Mouse (Mus musculus): ENCODE data around the gene Epor.

Gene Epor

GRCm38 (mm10) chr9:21935466-21936131, 27.7 kb downstream of the Epor start:
- DNase-seq, result no peak

- DNase-seq, result no peak
Measured at GRCm38 (mm10) chr9:21934021-21934420, 29.3 kb downstream of the Epor start.

- no peak for DNase-seq
Measured at GRCm38 (mm10) chr9:21932445-21933137, 30.7 kb downstream of the Epor start.

- no peak for DNase-seq
Measured at GRCm38 (mm10) chr9:21932006-21932405, 31.3 kb downstream of the Epor start.

- no peak for DNase-seq
Measured at GRCm38 (mm10) chr9:21929208-21929607, 34.1 kb downstream of the Epor start.

GRCm38 (mm10) chr9:21927208-21927753, 36.0 kb downstream of the Epor start, which contains the start of the genes Ccdc159 and Tmem205:
Gene Ccdc159, plus strand, starts transcription at chr9:21927471.
Gene Tmem205, minus strand, starts transcription at chr9:21927556.
- DNase-seq, result peak; percentile 12

- DNase-seq, result no peak
Measured at GRCm38 (mm10) chr9:21926784-21927183, 36.5 kb downstream of the Epor start.

- DNase-seq, result no peak
Measured at GRCm38 (mm10) chr9:21926155-21926554, 37.2 kb downstream of the Epor start.

GRCm38 (mm10) chr9:21925506-21925905, 37.8 kb downstream of the Epor start:
- DNase-seq, result no peak

GRCm38 (mm10) chr9:21925034-21925433, 38.3 kb downstream of the Epor start:
- DNase-seq, result no peak

GRCm38 (mm10) chr9:21924099-21924493, 39.2 kb downstream of the Epor start:
- no peak for DNase-seq

- DNase-seq, result no peak
Measured at GRCm38 (mm10) chr9:21923490-21924098, 39.7 kb downstream of the Epor start.

- DNase-seq, result no peak
Measured at GRCm38 (mm10) chr9:21923036-21923435, 40.3 kb downstream of the Epor start.

- no peak for DNase-seq
Measured at GRCm38 (mm10) chr9:21918692-21919384, 44.5 kb downstream of the Epor start.

GRCm38 (mm10) chr9:21918035-21918592, 45.2 kb downstream of the Epor start, which contains the start of gene Rab3d:
Gene Rab3d, minus strand, starts transcription at chr9:21918192.
- peak; percentile 98 for DNase-seq

- no peak for DNase-seq
Measured at GRCm38 (mm10) chr9:21917493-21918034, 45.7 kb downstream of the Epor start.

- no peak for DNase-seq
Measured at GRCm38 (mm10) chr9:21916851-21917492, 46.3 kb downstream of the Epor start.

GRCm38 (mm10) chr9:21909474-21910223, 53.7 kb downstream of the Epor start:
- DNase-seq, result no peak
